Mouse (Mus musculus) layer of hippocampus, adult 9-10 months (tissue): Measurements from ENCODE around the gene Arih2.

Experiments
- DNase-seq: peaks from one replicate; pipeline ENCODE4 v3.0.0; 2022; ENCODE audit warnings: low spot score

Arih2 gene

DNA sequence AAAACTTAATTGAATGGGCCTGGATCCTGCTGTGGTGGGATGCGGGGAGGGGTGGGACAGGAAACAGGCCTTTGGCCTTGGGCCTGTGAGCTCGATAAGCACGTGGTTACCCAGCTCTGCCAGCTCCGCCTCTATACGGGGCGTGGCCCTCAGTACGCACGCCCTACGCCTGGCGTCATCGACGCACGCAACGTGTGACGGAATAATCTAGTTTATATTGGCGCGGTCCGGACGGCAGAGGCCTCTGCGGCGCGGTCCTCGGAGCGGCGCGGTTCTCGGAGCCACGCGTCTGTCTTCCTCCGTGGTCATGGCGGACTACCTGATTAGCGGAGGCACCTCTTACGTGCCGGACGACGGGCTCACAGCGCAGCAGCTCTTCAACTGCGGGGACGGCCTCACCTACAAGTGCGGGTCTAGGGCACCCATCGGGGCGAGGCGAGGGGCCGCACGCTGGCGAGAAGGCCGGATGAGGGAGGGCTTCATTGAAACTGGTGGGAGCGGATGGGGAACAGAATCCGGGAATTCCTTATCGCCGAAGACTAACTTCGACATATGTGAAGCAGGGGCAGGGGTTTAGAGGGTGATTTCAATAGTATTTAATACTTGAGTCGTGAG is 88.9 kb downstream of the Arih2 start, which contains the start of gene Impdh2:
Gene Impdh2 (plus strand): TSS at position 60 of the 615 bp plus-strand sequence.
- DNase-seq: peak; percentile 83

- DNase-seq: no peak
These were observed 90.0 kb downstream of the Arih2 start for GRCm38 (mm10) chr9:108559169-108559568.
